Mouse (Mus musculus): ENCODE data around the gene Zfp462.

The Zfp462 gene

DNA sequence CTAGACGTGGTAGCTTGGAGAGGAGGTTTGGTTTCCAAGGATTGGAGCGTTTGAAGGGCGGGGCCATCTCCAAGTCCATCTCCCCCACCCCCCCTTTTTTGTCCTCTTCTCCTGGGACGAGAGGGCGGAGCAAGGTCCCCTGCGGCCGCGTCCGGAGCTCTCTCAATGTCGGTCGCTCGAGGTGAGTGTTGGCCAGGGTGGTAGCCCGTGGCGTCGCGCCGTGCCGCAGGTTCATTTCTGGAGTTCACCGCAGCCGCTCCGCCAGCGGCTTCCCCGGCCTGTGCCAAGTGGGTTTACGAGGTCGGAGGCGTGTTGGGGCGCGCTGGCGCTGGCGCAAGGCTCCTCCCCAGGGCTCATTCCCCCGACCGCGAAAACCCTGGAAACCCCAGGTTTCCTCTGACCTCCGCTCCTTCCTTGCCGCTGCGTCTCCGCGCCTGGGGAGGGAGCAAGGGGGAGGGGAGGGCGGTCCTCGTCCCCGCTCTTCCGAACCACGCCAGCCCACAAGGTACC lies at the start of gene Zfp462:
TSS of gene Zfp462 (plus strand) at position 128 of the 510 bp plus-strand sequence.
- in situ Hi-C loops (cut with MboI, MseI), result no loop called here

DNA sequence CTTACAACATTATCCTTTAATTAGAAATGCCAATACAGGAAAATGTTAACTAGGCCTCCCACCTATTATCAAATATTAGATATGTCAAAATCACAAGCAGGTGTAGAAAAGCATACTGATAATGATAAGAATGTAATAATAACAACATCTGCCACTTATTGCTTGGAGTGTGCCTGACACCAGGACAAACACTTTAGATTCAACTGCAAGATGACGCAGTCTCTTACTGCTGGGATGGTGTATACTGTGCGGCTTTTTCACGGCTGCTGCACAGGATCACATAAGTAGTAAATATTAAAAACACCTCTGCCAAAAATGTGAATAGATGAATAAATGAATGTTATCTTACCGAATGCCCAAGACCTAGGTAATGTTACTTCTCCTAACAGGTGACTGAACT lies 48.8 kb upstream of the Zfp462 start:
- in situ Hi-C loops (cut with MboI, MseI), result no loop called here

DNA sequence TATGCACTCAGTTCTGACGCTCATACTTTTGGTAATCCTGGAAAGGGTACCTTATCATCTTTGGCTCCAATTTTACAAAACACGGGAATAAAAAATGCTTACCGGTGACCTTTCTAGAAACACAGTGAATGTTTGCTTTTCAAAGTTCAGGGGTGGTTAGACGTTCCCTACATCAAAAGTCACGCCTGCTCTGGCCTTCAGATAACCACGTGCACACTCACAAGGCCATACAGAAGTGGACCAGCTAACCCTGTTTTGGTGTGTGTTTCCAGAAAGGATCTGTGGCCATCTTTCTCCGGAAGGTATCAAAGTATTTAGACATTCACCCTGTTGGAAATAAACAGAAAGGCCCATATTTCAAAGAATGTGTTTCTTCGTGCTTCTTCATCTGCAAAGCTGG lies 40.2 kb upstream of the Zfp462 start:
- in situ Hi-C loops (cut with MboI, MseI), result no loop called here

DNA sequence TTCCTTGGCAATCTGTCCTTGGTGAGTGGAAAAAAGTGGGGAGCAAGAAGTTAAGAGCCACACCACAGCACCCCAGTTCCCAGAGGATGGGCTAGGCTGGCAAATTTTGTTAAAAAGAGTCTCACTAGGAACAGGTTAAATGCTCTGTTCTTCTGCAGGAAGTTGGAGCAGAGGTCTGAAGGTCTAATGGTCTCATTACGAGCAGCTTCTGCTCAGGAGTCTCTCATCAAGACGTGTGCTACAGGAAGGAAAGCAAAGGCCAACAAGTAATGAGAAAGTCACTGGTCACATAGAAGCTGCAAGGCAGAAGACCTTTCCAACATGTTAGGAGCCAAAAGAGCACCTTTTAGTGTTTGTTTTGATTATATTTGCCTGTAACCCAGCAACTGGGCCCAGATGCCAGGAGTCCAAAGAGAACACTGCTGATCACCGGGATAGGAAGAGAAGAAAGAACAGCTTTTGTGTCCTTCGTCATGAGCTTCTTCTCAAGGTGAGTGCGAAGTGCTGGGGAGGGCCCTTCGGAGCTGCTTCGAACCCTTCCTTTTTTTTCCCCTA lies 39.4 kb upstream of the Zfp462 start:
- in situ Hi-C loops (cut with MboI, MseI), result no loop called here

DNA sequence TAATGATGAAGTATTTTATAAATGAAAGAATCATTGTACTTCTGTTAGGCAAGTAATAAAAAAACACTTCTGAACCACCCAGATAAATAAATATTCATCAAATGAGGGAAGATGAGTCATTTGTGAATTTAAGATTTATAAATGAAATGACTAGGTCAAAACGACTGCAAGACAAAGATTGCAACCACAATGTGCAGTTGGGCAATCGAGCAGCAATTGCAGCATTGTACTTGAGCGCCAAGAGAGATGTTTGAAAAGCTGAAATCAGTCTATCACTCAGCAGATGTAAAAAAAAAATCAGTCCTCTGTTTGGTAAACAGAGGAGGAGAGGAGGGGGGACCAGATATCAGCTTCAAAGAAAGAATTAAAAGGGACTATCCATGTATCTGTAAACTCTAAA lies 34.5 kb upstream of the Zfp462 start:
- in situ Hi-C loops (cut with MboI, MseI), result no loop called here

DNA sequence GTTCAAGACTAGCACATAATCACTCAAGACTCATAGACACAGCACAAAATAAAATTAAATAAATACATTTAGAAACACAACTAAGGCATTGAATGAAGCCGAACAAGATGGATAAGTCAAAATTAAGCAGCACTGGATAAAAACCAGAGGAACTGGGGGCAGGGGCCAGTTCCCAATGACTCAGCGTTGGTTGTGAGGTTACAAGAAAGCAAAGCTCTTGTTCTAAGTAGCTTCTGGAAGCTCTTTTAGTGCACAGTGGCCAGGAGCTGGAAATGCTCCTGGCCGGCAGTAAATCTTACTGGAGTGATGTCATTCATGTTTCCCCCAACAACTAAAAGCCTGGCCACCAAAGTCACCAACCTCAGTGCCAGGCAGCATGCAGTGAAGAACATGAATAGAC lies 26.6 kb upstream of the Zfp462 start:
- in situ Hi-C loops (cut with MboI, MseI), result no loop called here

DNA sequence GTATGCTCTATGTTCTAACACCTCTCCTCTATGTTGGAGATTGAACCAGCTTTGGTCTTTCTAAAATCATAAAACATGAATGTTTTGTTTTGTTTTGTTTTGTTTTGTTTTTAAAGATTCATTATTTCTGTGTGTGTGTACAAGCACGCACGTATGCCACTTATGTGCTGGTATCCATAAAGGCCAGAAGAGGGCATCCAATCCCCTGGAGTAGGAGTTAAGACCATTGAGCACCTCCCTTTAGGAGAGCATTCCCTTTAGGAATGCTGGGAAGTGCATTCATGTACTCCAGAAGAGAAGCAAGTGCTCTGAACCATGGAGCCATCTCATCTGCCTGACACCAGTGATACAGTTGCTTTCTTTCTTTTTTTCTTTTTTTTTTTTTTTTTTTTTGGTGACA lies 21.5 kb upstream of the Zfp462 start:
- in situ Hi-C loops (cut with MboI, MseI), result no loop called here

DNA sequence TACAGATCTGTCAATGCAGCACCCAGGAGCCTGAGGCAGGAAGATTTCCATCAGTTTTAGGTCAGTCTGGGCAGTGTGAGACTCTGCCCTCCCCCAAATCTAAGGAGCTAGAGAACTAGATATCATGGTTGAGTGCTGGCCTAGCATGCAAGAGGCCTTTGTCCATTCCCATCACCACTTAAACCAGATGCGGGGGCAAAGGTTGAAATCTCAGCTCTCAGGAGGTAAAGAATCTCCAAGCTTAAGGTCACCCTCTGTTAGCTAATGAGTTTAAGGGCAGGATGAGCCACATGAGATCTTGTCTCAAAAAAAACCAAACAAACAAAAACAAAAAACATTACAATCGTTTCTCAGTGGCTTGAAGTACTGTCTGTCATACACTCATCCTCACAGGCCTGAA lies 20.5 kb upstream of the Zfp462 start:
- in situ Hi-C loops (cut with MboI, MseI), result no loop called here

DNA sequence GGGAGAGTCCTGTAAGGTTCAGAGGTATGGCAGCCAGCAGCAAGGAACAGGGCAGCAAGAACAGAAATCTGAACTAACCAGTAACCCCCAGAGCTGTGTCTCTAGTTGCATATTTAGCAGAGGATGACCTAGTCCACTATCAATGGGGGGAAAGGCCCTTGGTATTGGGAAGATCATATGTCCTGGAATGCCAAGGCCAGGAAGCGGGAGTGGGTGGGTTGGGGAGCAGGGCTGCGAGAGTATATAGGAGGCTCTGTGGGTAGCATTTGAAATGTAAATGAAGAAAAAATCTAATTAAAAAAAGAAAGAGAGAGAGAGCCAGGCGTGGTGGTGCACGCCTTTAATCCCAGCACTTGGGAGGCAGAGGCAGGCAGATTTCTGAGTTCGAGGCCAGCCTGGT lies 18.4 kb upstream of the Zfp462 start:
- in situ Hi-C loops (cut with MboI, MseI), result loop anchor here in 1 of 2 experiments (5.0 kb wide), 1 partner anchor 104 kb away; no protein-coding TSS in a partner anchor

DNA sequence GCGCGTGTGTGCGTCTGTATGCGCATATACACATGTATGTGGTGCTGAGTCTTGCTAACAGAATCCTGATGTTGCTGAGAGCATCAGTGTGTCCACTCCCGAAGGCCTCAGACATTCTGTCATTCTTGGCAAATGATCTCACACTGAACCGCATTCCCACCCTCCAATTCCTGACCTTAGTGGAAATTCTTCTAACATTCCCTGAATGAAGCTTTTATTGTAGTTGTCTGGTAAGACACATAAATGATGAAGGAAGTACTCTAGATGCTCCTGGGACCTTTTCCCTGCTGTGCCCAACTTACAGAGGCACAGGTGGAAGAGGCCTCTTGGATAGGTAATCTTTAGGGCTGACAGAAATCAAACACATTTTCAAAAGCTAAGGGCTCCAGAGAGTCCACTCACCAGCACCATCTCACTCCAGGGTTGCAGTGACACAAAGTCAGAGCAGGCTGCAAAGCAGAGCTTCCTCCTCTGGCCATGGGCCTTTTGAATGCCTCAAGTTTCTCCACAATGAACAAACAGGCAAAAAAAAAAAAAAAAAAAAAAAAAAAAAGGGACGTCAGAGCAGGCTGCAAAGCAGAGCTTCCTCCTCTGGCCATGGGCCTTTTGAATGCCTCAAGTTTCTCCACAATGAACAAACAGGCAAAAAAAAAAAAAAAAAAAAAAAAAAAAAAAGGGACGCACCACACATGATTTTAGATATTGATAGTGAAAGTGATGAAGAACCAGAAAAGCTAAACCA lies 17.4 kb upstream of the Zfp462 start:
- in situ Hi-C loops (cut with MboI, MseI), result loop anchor here in 1 of 2 experiments (5.0 kb wide), 1 partner anchor 105 kb away; no protein-coding TSS in a partner anchor

DNA sequence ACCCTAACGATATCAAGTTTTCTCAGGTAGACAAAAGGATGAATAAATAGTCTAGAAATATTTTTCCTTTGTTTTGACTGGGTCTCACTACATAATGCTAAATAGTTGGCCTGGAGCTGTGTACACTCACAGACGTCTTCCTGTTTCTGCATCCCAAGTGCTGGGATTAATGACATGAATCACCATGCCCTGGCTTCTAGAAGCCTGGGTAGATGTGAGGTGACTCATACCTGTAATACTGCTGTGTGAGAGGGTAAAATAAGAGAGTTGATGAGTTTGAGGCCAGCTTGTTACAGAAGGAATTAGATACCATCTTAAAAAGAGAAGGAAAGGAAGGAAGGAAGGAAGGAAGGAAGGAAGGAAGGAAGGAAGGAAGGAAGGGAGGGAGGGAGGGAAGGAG lies 15.2 kb upstream of the Zfp462 start:
- in situ Hi-C loops (cut with MboI, MseI), result loop anchor here in 1 of 2 experiments (5.0 kb wide), 1 partner anchor 107 kb away; no protein-coding TSS in a partner anchor

DNA sequence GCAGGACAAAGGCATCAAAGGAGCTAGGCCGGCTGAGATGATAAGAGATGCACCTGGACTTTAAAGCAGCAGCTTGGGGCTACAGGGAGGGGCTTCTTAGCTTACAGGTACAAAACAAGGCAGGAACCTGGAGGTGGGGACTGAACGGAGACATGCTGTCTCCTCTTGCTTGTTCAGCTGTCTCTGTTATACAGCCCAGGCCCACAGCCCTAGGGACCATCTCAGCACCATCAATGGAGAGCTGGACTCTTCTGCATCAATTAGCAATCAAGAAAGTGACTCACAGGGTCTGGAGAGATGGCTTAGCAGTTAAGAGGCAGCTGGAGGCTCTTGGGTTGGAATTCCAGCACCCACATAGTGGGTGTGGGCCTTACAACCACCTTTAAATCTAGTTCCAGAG lies 12.2 kb upstream of the Zfp462 start:
- in situ Hi-C loops (cut with MboI, MseI), result no loop called here

DNA sequence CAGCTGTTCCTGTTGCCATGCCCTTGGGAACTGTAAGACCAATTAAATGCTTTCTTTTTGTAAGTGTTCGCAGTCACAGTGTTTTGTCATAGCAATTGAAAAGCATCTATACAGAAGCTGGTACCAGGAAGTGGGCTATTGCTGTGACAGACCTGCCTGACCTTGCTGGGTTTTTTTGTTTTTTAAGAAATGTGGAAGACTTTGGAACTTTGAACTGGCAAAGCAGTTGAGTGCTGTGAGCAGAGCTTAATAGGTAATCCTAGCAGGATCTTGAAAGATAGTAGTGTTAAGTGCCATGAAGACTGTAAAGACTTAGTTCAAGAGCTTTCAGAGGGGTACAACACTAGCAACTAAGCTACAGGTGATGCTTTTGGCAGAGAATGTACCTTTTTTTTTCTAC lies 7.7 kb upstream of the Zfp462 start:
- in situ Hi-C loops (cut with MboI, MseI), result no loop called here

DNA sequence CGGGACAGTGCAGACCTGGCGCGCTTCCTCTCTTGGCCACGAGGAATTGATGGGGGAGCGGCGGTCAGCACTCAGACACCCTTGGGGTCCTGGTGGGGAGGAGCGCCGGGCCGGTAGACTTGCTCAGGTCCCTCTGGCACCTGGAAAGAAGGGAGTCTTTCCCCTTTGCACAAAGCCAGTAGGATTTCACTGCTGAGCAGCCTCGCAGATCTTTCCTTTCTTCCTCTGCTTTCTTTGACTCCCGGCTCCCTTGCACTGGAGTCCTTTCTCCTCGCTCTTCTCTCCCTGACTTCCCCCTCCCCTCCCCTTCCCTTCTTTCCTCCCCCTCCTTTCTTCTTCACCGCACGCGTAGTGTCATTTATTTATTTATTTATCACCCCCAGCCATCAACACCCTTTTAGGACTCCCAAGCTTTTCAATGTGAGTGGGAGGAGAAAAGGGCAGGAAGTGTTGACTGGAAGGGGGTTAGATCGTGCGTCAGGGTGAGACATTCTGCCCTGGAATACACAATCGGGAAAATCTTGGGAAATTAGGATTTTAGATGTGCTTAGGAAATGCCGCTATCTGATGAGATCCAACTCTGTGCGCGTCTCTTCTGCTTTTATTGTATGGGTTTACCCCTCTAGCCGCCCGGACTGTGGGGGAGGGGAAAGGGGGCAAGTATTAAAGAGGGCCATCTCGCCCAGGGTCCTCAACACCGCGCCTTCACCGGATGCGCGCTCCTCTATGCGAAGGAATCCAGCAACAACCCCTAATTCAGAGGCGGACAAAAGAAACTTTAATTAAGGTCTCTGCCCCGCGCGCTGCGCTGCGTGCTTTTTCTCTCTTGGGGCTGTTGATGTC lies 976 bp downstream of the Zfp462 start:
- in situ Hi-C loops (cut with MboI, MseI), result no loop called here

DNA sequence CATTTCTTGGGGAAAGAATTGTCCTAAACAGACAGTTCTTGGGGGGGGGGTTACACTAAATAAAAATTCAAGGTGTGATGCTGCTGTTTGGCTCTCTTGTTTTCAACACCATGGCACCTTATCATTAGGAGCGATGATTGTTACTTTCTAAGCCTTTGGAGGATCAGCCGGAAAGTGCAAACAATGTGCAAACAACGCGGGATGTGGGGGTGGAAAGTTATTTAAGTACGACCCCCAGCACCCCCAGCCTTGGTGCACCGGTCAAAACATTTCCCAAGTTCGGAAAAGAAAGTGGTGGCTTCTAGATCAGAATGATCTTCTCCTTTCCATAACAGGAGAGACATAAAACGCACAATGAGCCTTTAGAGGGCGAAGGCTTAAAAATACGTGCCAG lies 1.8 kb downstream of the Zfp462 start:
- in situ Hi-C loops (cut with MboI, MseI), result no loop called here

DNA sequence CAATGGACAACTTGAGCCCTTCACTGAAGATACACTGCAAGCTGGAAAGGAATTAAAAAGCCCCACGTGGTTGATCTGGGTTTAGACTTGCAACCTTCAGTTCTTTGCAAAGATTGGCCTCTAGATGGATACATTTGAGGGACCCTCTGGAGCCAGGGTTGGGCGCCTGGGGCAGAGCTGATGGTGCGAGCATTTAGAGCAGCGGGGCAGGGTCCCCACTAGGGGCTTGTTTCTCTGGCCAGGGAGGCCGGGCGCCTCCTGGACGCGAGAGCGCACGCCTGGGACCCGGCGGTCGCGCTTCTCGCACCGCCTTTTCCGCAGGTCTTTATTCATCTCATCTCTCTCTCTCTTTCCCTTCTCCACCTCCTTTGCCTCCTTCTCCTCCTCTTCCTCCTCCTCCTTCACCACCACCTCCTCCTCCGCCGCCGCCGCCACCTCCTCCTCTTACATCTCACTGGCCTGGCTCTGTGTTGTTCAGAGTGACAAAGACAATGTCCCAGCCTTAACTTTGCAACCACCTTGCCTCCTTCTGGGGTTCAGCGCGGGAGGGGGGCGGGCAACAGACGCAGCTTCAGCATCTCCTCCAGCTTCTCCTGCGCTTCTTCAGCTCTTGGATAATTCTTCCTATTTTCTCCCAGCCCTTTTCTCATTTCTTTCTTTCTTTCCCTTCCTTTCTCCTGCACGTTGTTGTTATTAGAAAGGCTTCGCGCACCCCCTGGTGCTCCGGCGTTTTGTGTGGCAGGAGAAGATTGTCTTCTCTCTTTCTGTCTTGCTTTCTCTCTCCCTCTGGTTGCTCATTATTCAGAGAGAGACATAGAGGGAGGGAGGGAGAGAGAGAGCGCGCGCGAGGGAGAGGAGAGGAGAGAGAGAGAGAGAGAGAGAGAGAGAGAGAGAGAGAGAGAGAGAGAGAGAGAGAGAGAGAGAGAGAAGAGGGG lies 2.5 kb downstream of the Zfp462 start:
- in situ Hi-C loops (cut with MboI, MseI), result no loop called here

DNA sequence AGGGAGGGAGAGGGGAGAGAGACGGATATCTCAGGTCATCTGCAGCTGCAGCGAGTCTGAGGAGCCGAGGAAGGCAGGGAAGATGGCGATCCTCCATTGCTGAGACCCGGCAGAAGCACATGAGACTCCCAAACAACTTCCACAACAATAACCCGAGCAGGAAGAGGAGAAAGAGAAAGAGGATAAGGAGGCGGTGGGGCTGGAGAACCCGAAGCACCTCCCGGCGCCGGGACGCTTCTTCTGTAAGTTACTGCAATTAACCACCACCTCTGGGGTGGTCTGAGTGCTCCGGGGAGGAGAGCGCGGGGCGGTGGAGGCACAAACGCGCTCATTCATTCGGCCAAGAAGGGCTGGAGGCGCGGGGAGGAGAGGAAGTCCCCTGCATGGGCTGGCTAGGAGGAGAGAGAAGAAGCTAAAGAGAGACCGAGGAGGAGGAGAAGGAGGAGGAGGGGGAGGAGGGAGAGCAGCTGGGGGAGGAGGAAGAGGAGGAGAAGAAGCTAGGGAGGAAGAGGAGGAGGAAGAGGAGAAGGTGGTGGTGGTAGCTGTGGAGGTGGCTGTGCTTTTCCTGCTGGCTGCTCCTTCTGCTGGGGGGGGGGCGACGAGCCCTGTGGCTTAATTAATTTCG lies 3.3 kb downstream of the Zfp462 start:
- in situ Hi-C loops (cut with MboI, MseI), result no loop called here

DNA sequence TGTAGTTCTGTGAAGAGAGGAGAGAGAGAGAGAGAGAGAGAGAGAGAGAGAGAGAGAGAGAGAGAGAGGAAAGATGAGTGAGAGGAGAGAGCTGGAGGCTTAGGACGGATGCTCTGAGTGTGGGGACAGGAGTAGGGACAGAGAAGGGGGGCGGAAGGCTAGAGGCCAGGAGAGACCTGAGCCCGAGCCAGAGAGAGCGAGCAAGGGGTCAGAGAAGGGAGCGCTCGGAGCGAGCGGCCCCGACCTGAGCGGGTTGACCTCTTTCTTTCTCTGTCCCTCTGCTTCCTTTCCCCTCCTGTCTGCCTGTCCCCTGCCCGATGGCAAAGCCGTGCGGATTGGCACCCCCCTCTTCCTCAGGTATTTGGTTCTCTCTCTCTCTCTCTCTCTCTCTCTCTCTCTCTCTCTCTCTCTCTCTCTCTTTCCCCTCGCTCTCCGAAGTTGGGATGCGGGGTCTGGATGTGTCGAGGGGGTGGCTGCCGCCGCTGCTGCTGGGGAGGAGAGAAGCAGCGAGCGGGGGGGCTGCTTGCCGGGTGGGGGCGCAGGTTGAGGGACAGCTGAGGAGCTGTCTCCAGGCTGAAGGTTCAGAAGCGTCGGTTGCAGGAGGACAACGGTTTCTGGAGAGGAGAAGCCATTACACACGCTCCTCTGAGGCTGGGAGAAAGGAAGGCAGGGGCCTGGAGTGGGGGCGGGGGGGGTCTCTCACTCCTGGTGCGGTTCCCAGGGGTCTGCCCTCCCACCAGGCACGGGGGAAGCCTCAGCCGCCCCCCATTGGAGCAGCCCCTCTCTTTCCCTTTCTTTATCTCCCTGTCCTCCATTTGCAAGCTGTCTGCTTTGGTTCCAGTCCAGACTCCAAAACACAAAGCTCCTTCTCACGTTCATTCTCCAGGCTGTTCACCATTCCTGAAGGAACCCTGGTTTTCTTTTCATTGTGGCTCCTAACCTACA lies 4.0 kb downstream of the Zfp462 start:
- in situ Hi-C loops (cut with MboI, MseI), result no loop called here

DNA sequence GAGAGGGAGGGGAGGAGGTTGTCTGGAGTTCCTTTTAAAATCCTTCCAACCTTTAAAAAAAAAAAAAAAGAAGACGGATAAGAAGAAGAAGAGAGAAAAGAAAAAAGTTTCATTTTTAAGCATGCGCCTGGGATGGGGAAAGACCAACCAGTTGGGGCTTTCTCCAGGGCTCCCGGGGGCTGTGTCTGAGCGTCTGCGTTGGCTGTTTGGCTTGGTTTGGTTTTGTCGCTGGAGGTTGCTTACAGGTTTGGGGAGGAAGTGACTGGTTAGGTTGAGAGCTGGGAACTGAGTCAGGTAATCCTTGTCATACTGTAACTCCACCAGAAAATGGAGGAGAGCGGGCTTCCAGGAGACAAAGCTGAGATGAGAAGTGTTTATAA lies 4.7 kb downstream of the Zfp462 start:
- in situ Hi-C loops (cut with MboI, MseI), result no loop called here

DNA sequence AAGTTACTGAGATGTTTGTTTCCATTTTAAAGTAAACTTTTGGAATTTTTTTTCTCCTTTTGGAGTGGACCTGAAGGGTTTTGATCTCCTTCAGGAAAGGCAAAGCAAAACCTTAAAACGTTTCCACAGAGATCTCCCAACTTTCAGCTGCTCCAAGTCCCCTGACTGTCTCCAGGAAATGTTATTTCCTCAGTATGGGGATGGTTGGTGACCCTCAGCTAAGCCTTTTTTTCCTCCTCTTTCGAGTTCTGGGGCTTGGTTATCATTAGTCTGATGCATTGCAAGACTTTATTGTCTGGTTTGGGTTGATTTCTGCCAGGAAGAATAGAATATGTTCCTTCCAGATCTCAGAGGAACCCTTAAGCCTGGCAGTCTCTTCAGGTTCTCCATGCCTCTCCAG lies 5.3 kb downstream of the Zfp462 start:
- in situ Hi-C loops (cut with MboI, MseI), result no loop called here
